Mouse (Mus musculus): ENCODE data around the gene Fth1.
A peak's percentile ranks its signal among the peaks of the same experiment; 100 is the strongest.

Fth1 gene

DNA sequence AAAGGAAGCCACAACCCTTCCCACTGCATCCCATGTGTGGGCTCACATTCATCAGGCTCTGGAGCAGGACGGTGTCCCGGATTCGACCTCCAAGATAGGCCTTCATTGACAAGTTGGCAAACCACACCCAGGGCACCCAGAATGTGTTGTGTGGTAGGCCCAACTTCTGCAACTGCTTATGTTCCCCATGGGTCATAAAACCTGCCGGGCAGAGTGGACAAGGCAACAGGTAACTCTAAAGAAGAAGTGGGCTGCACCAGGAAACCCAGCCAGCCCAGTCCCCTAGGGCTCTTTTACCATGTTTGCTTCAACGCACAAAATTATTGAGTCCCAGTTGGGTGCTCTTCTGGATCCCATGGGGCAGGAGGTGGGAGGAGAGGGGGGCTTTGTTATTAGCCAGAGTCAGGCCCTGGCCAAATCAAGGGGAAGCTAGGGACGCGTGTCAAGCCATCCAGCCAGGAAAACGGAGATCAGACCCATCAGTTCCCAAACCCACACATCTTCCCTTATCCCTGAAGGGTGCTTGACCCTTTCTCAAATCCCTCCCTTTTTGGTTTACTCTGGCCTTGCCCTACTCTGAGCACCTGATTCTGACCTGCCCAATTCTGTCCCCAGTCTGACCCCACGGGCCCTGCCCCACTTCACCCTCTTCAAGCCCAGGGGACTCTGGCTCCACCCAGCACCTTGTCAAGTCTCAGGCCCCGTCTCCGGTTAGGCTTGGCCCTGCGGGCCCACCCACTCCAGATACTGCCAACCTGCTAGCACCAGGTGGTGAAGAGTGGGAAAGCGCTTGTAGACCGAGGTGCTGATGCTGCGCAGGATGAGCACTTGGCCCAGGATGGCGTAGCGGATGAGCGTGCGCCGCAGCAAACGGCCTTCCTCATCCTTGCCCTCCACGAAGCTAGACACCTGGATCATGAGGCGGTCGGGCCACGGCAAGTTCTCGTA is 11.9 kb downstream of the Fth1 start:
- no peak for DNase-seq (ENCODE audit: low read depth)

DNA sequence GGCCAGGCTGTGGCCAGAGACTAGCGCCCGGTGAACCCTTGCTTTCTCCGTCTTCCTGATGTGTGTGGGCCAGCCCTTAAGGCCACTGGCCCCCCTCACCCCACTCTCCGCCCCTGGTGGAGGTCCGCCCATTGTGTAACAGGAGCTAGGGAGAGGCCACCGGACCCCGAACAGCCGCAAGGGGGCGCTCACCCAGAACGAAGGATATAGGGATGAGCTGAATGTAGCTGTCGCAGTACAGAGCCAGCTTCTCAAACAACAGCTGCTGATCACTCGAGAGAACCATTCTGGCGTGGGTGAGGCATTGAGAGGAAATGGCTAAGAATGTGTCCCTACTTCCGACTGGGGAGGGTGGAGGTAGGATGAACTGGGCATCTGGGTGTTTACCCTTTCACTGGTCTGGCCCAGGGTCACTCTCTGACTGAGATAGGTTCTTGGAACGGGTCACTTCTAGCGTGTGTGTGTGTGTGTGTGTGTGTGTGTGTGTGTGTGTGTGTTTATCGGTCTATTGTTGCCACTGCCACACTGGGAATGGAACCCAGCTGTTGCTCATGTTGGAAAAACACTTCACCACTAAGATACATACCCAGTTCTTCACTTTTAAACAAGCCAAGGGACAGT is 12.7 kb downstream of the Fth1 start:
- peak; percentile 93 for DNase-seq (ENCODE audit: low read depth)

DNA sequence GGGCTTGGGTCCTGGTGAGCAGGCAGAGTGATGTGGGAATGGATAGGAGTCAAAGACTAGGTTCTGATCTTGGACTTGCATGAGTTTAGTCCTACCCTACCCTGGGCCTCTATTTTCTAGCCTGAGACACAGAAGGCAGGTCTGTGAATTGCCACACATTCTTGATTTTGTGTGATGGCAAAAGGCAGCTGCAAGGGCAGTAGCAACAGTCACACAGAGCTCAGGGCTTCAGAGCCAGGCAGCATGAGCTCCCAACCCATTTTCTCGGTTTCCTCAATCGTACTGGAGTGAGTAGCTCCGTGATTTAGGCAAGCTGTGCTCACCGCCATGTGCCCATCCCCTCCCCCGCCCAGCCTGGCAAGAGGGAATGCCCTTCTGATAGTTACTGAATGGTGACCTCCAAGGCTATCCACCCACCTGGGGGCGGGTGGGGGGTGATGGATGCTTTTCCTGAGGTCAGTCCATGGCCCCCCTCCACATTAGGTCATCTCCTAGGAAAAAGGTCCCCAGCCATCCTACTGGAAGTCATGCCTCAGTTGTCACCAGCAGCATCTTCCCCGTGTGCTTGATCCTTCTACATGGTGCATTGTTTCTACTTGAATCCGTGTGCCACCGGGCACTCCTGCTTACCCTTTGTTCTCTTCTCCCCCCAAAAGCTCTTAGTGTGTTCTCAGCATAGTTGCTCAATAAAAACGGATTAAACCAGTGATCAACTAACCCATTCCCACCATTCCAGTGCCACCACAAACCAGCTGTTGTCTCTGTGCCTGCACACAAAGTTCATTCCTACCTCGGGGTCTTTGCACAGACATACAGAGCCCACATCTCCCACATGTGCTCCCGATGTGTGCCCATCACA is 17.0 kb downstream of the Fth1 start:
- no peak for DNase-seq (ENCODE audit: low read depth)

DNA sequence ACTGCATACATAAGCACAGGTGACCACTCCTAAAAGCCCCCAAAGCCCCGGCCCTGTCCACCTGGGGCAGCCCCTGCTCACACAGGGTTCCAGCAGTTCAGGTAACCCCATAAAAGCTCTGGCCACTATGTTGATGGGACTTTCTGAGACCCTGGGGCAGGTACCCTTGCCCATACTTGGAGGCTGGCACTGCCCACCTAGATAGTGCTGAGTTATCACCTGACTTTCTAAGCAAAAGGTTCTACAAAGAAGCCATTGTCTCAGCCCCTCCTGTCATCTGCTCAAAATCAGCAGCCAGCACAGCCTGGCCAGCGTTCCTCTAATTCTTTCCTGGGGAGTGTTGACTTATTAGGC is 17.6 kb downstream of the Fth1 start:
- DNase-seq (ENCODE audit: low read depth), result no peak

DNA sequence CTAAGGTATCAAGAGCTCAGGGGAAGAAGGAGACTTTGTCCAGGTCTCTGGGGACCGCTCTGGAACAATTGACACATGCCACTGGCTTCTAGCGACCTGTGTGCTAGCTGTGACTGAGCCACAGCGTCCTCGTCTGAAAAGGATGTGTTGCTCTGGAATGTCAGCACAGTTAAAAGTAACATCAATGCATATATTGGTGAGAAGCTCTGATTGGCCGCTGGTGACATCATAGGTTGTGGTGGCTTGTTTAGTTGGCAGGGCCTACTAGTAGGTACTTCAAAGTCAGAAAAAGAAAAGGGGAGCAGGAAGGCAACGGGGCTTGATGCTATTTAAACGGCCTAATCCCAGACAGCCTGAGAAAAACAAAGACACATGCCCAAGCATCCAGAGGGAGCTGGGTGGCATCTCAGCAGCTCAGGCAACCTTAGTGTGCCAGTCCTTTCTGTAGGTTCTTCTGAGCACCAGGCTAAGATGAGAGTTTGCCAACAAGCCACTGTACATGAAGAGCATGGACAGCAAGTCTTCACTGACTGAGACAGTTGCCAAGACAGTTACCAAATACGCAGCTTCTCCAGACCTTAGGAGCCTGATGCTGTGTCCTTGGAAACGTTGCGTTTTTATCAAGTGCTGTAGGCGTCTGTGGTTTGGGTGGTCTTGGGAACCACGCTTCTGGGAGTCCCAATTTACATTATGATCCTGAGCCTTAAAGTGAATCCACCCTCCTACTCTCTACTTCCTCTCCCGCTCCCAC is 18.5 kb downstream of the Fth1 start:
- DNase-seq (ENCODE audit: low read depth), result no peak

DNA sequence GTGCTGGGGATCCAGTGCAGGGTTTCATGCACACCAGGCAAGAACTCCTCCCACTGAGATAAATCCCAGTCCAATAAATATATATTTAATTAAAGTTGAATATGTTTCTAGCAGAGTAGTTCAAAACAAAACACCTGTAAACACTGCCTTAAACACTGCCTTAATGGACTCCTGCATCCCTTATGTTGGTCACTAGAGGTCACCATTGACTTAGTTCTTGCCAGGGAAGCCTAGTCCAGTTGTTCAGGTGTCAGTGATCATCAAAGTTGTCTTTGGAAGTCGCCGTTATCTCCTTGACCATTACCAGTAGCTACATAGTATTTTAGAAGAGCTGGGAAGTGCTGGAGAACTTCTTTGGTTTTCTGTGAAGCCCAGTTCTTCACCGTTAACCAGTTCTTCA is 19.9 kb downstream of the Fth1 start:
- DNase-seq (ENCODE audit: low read depth), result peak; percentile 74

DNA sequence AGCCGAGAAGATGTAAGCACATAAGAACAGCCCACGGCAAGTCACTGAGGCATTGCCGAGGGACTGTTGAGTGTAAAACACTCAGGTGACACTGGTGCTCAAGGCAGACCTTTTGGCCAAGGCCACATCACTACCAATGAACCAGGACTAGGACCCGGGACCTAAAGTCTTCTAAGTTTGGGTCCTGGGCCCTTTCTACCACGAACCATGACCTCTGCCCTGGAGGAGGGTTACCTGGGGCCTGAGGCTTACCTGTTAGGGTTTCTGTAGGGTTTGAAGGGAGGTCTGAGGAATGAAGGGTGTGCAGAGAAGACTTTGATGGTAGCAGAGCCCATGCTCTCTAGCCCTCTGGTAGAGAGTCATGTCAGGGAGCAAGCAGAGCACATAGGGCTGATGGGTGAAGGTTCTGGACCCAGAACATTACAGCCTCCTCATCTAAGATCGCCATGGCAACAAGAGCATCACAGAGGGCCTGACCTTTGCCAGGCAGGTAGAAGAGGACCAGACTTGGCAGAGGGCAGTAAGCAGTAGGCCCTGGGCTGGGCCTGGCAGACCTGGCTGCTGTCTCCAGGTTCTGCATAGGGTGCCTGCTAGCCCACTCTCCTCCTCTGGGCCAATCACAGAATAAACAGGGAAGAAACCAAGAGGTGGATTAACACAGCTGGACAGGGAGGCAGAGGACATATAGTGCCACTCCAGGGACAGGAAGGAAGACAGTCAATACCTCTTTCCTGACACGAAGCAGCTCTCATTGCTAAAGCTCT is 21.0 kb downstream of the Fth1 start, which contains the start of the genes Best1 and Rab3il1:
Best1 (minus strand) TSS at position 428 of the 764 bp plus-strand sequence.
Rab3il1 (plus strand) TSS at position 464 of the 764 bp plus-strand sequence.
- no peak for DNase-seq (ENCODE audit: low read depth)

DNA sequence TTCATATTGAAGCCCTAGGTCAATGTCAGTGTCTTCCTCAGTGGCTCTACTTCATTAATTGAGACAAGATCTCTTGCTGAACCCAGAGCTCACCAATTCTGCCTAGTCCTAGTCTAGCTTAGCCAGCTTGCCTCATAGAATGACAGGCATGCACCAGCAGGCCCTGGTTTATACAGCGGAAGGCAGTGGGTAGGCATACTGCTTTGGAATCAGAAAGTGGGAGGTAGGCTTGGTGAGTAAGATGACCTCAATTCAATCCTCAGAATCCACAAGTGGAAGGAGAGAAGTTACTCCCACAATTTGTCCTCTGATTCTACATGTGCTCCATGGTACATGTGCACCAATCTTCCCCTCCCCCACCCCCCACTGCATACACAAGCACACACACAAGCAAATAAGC is 23.3 kb downstream of the Fth1 start:
- DNase-seq (ENCODE audit: low read depth), result no peak

DNA sequence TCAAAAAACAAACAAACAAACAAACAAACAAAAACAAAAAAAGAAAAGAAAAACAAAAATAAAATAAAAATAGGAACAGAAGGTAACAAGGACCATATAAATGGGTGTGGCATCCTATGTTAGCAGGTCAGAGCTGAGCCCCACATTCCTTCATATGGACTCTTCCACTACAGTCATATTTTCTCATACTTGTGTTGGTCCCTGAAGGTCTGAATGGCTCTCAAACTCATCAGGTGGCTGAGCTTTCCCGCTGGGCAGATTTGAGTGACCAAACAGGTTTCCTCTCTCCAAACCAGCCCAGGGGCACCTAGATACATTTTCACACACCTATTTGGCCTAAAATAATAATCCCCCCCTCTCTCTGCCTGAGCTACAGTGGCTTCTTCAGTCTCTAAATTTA is 31.0 kb downstream of the Fth1 start:
- DNase-seq (ENCODE audit: low read depth), result no peak

DNA sequence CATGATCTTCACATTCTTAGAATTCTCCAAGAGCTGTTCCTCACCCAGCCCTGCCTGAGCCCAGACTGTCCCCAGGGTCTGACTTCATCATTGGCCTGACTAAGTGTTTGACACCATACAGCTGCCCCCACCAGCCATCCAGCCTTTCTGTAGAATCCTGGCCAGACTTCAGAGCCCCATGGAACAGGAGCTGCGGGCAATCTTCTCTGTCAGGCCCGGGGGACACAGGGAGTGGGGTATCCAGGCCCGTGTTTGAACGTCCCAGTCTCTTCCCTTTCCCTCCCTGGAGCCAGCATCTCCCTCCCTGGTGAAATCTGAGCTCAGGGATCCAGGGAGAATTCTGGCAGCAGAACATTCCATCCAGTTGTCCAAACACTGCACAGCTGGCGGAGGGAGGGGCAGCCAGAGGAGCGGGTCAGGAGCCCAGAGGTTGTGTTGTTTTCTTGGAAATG is 32.5 kb downstream of the Fth1 start:
- no peak for DNase-seq (ENCODE audit: low read depth)

DNA sequence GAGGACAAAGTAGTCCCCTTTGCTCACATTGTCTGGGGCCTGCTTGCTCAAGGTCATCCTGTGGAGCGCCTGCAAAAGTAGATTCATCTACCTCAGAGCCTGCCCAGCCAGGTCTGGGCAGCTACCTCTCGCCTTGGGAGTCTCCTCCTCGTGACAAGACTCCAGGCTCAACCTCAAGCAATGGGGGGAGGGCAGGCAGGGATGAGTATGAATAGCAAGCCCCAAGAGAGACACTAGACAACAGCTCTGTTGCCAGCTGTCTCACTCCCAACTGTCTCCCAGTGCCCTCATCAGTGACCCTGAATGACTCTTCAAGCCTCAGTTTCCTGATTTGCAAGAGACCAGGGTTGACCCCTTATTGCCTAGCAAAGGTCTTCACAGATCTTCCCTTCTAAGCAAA is 33.0 kb downstream of the Fth1 start:
- no peak for DNase-seq (ENCODE audit: low read depth)

DNA sequence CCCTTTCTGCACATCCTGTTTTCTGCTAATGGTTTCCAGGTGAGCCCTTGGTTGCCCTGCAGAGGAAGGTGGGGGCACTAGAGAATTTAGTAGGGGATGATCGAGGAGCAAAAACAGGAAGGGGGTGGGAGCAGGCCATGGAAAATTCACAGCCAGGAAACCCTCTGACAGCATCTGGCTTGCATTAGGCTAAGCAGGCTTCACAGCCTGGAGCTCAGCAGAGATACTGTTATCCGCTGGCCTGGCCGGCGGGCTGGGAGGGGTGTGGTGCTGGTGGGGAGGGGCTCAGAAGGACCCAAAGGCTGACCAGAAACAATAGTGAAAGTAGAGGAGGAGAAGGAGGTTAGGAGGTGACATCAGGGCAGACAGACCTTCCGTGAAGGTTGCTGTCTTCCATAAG is 33.5 kb downstream of the Fth1 start:
- no peak for DNase-seq (ENCODE audit: low read depth)

DNA sequence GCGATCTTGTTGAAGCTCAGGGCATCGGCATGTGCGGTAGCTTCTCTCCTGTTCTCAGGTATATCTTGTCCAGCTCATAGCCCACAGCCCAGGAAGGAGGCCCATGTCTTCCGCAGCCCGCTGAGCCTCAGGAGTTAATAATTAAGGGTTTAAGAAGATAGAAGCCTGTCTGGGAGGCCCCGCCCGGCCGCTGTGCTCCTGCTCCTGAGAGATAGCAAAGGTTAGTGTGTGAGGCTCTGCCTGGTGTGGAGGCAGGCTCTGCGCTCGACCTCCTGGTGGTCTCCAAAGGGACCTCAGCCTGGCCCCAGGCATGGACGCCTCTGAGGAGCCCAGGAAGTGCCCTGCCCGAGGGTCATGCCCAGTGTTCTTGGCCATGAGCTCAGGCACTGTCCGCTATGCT is 34.4 kb downstream of the Fth1 start:
- no peak for DNase-seq (ENCODE audit: low read depth)

DNA sequence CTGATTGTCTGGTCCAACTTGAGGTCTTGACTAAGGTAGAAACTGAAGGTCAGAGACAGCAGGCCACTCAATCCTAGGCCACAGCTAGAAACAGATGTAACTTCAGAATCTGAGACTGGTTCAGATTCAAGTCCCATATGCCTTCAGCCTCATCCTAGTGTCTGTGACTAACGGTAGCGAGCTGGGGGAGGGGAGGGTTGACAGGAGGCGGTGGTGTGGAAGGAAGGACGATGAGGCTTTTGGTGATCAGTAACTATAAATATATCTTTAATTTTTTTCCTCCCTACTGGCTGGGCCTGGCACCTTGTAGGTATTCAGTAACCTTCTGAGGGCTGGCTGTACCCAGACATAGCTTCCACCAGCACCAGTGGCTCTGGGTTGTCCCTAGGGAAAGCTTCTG is 35.0 kb downstream of the Fth1 start:
- no peak for DNase-seq (ENCODE audit: low read depth)

DNA sequence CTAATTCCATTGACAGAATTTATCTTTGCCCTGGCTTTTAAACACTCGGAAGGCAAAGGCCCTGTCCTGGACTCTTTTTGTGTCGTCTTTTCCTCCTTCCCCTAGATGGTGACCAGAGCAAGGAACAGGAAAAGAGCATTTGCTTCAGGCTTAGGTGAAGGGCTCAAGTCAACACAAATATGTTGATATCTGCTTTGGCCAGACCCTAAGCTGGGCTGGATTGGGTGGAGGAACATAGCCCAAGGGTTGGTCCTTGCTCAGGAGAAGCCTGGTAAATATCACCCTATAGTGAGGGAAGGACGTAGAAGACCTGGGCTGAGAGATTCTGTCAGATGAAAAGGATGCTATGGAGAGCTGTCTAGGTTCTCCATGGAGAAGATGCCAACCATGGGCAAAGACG is 35.8 kb downstream of the Fth1 start:
- DNase-seq (ENCODE audit: low read depth), result no peak

DNA sequence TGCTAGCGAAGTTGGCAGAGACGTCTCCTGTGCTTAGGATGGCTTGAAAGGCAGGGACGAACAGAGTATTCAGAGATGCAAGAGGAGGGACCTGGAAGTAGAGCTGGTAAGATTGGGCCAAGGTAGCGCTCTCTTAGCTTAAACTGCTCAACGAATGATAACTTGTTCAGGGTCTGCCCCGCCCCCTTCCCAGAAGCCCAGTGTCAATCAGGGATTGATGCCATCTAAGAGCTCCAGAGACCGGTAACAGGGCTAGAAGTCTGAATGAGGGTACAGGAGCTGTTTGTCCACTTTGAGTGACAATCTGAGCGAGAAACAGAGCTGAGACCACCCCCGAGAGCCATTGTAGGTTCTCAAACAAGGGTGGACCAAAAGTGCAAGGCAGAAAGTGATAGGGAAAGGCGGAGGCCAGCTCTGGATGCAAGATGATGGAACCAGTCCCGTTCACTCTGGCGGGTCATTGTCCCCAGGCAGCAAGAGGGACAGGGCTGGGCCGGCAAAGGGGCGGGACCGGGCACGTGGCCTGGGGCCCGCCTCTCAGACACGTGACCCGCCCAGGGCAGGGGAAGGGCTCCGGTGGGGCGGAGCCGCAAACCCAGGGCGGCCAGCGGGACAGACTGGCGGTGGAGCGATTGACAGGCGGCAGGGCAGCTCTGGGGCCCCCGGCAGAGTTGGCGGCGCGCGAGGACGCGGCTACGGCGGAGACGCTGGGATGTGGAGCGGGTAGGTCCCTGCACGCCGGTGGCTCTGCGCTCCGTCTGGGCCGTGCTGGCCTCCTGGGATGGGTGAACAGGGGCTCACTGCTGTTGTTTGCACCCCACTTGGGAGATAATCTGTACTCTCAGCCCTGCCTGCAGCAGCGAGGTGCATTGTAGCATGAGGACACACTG is 37.5 kb downstream of the Fth1 start:
- peak; percentile 82 for DNase-seq (ENCODE audit: low read depth)

DNA sequence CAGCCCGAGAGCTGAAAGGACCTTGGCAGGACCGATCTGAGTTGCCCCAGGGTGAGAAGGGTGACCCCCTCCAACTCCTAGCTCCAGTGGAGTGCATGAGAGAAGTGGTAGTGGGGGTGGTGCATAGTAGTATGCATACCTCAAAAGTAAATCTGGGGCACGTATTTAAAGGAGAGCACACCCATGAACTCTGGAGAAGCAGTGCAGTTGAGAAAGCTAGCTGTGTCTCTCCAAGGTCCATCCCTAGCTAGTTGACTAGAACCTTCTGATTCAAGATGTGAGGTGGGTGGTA is 38.1 kb downstream of the Fth1 start:
- no peak for DNase-seq (ENCODE audit: low read depth)

DNA sequence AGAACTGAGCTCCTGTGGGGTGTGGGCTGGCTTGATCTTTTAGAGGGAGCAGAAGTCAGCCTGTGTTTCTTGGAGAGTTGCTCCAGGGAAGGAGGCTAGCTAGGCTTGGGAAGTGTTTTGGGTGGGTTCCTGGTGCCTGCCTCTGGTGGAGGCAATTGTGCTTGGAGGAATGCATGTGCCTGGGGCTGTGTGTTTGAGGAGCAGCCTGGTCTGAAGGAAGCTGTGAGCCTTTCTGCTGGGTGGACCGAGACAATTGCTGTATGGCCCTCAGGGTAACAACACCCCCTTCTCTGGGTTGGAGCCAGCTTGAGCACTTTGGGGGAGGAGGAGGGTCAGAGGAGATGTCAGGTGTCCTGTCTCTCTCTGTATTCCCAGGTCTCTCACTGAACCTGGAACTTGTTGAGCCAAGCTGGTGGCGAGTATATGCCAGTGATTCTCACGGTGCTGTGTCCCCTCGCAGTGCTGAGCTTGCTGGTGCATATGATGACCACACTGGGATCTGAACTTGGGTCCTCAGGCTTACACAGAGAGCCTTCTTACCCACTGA is 38.9 kb downstream of the Fth1 start:
- no peak for DNase-seq (ENCODE audit: low read depth)

DNA sequence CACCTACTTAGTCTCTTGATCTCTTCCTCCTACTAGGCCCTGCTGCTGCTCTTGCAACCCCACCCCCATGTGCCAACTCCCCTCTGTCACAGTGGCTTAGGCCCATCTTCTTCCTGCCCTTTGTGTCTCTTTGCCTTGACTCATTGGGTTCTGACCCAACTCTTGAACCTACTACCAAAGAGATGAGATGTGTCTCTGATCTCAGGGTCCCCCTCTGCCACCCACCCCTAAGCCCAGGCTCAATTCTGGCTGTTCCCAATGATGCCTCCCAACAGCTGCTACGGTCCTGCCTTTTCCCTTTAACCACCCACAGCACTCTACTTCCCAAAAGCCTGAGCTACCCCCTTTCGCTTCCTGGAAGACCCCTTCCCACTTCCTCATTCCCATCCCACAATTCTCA is 41.6 kb downstream of the Fth1 start:
- peak; percentile 19 for DNase-seq (ENCODE audit: low read depth)

Measured in 416B (cell line).